Mouse (Mus musculus) cerebellum, adult 8-10 months (tissue): ENCODE results near the gene Olfr221.
"Not testable (repeated sequence)": the region's sequence is repeated elsewhere in the genome, so short reads cannot be mapped to it uniquely, and the experiment has no call there.

Source experiments
- DNase-seq: peaks from one replicate; pipeline ENCODE4 v3.0.0; 2022

Gene Olfr221

GRCm38 (mm10) chr14:52042359-52042758, at the start of gene Olfr221:
Gene Olfr221 (minus strand): TSS chr14:52042459.
- not testable (repeated sequence) for DNase-seq

- DNase-seq, result no peak
These were observed 40.8 kb upstream of the Olfr221 start for GRCm38 (mm10) chr14:52083083-52083482.

GRCm38 (mm10) chr14:52071599-52072137, 29.4 kb upstream of the Olfr221 start:
- no peak for DNase-seq

- no peak for DNase-seq
These were observed 23.9 kb upstream of the Olfr221 start for GRCm38 (mm10) chr14:52066135-52066534.

- DNase-seq, result peak; percentile 53
These were observed 19.5 kb upstream of the Olfr221 start for GRCm38 (mm10) chr14:52061798-52062197.

GRCm38 (mm10) chr14:52060800-52061199, 18.5 kb upstream of the Olfr221 start:
- peak; percentile 98 for DNase-seq

- DNase-seq, result peak; percentile 70
These were observed 17.7 kb upstream of the Olfr221 start for GRCm38 (mm10) chr14:52059982-52060381.

GRCm38 (mm10) chr14:52052720-52053119, 10.5 kb upstream of the Olfr221 start:
- not testable (repeated sequence) for DNase-seq

GRCm38 (mm10) chr14:52045966-52046565, 3.8 kb upstream of the Olfr221 start:
- DNase-seq, result no peak

GRCm38 (mm10) chr14:52044901-52045678, 2.8 kb upstream of the Olfr221 start:
- DNase-seq, result no peak

GRCm38 (mm10) chr14:52043446-52043845, 1.2 kb upstream of the Olfr221 start:
- DNase-seq, result no peak

GRCm38 (mm10) chr14:52039332-52039731, 2.9 kb downstream of the Olfr221 start:
- no peak for DNase-seq

- DNase-seq, result no peak
These were observed 6.3 kb downstream of the Olfr221 start for GRCm38 (mm10) chr14:52035926-52036325.

- no peak for DNase-seq
These were observed 15.9 kb downstream of the Olfr221 start for GRCm38 (mm10) chr14:52026342-52026741.

- no peak for DNase-seq
These were observed 18.1 kb downstream of the Olfr221 start for GRCm38 (mm10) chr14:52024133-52024532.

GRCm38 (mm10) chr14:52022709-52023459, 19.4 kb downstream of the Olfr221 start:
- peak; percentile 87 for DNase-seq

GRCm38 (mm10) chr14:52022244-52022708, 20.0 kb downstream of the Olfr221 start:
- DNase-seq, result no peak

- DNase-seq, result no peak
These were observed 20.6 kb downstream of the Olfr221 start for GRCm38 (mm10) chr14:52021568-52022212.

GRCm38 (mm10) chr14:52021138-52021529, 21.1 kb downstream of the Olfr221 start:
- DNase-seq, result no peak

GRCm38 (mm10) chr14:52020486-52021137, 21.6 kb downstream of the Olfr221 start, which contains the start of gene Zfp219:
Gene Zfp219 (minus strand): TSS chr14:52020733.
- peak; percentile 69 for DNase-seq

- DNase-seq, result peak; percentile 98
These were observed 22.5 kb downstream of the Olfr221 start for GRCm38 (mm10) chr14:52019590-52020340.
